Mouse (Mus musculus) adrenal gland (tissue): ENCODE data around the gene Fmo4.
"Not testable (repeated sequence)": the region's sequence is repeated elsewhere in the genome, so short reads cannot be mapped to it uniquely, and the experiment has no call there.

Experiments
- intact Hi-C: fragments of 180-260 bp; cut with DNase I; formaldehyde crosslinking; loops from one replicate; pipeline ENCODE4 v1.15.1; 2025

Gene Fmo4

GRCm38 (mm10) chr1:162805011-162805410 is 8.8 kb downstream of the Fmo4 start:
- intact Hi-C loops = no loop called here

- intact Hi-C loops = no loop called here
Observed at GRCm38 (mm10) chr1:162796441-162796840, 17.3 kb downstream of the Fmo4 start.

- intact Hi-C loops = no loop called here
Observed at GRCm38 (mm10) chr1:162792306-162793044, 21.3 kb downstream of the Fmo4 start.

GRCm38 (mm10) chr1:162785222-162785621 is 28.6 kb downstream of the Fmo4 start:
- intact Hi-C loops = no loop called here

- intact Hi-C loops = no loop called here
Observed at GRCm38 (mm10) chr1:162783669-162784248, 30.0 kb downstream of the Fmo4 start.

GRCm38 (mm10) chr1:162781035-162781434 is 32.7 kb downstream of the Fmo4 start:
- intact Hi-C loops = not testable (repeated sequence)

DNA sequence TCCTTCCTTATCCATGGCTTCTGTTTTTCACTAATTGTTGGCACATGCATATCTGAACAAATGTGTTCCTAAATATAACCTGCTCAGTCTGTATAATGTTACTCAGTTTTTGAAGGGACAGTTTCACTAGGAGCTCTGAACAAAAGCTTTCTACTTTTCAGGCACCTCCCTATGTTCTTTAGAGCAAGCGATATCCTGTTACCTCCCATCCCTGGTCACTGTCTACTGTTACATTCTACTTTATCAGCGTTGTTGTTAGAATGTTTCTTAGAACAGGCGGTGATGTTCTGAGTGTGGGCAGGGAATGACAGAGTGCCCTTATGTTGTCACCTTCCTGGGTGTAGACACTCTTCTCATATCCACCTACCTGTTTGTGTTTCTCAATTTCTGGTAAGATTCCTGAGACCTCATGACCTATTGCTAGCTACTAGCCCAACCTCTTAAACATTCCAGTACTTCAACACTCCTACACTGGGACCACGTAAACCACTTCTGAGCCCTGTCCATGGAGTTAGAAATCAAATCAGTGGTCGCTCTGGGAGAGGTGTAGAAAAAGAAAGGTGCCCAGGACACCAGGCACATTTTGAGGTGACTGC is 35.7 kb downstream of the Fmo4 start:
- intact Hi-C loops = no loop called here

GRCm38 (mm10) chr1:162773661-162774060 is 40.1 kb downstream of the Fmo4 start:
- intact Hi-C loops = no loop called here

DNA sequence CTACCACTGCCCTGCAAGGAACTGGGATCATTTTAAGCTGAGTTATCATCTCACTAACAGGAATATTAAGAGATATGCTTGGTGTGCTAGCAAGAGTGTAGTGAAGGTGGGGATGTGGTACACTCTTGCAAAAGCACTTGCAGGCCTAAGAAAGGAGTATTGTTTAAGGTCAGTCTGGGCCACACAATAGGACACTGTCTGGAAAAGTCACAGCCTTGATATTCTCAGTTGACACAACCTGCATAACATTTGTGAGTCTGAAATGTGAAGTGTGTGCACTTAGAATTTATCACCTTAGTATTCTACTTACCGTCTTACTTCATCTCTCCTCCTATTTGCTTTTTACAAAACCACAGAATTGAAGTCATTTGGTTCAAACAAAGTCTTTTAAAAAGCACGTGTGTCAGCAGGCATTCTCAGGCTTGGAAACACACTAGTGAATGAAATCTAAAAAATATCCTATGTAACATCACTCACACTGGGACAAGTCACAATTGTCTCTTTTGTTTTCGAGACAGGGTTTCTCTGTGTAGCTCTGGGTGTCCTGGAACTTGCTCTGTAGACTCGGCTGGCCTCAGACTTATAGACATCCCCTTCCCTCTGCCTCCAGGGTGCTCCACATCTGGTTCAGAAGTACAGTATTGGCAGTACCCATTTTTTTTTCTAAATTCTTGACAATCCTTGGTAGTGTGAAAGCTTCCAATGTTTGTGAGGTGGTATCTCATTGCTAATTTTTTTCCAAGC is 42.0 kb downstream of the Fmo4 start:
- intact Hi-C loops = no loop called here

DNA sequence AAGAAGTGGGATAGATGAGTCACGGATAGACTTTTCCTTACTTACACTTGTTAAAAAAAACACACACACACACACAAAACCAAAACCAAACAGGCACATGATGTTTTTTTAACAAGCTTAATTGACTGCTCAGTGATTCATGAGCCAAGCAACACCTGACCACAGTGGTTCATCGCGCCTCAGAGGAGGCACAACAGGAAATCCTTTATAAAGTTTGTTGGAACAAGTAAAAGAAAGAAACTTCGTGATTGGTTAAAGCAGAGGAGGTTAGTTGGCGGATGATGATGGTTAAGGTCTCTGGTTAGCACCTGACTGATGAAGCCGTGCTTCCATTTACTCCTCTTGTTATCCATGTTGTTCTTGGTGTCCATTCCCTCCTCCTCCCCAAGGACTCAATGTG is 61.8 kb downstream of the Fmo4 start:
- intact Hi-C loops = no loop called here

DNA sequence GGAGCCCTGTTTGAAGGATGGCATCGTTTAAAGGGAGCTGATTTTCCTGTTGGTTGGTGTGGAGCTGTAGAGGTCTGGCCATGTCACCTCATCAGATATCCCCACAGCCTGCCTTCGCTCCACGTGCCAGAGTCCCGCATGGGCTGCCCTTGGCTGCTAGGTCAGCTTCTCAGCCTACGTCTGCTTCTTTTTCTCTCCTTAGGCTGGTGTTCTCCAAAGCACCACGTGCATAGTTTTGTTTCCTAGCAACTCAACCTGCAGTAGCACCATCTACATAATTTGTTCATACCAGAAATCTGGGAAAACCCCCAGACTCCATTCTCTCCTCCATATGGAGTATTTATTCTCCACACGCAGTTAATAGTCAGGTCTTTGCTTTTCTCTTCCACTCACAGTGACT is 64.2 kb downstream of the Fmo4 start:
- intact Hi-C loops = no loop called here

- intact Hi-C loops = no loop called here
Observed at GRCm38 (mm10) chr1:162748761-162749160, 65.0 kb downstream of the Fmo4 start.
